Mouse (Mus musculus) induced T-regulatory cell, adult 2 months (primary cell): ENCODE results near the gene Gpr84.

ENCODE experiments used
- DNase-seq: peaks from one replicate; pipeline ENCODE4 v3.0.0-alpha.2; 2012; ENCODE audit warnings: low read depth

Gpr84 gene

GRCm38 (mm10) chr15:103310365-103310910 lies at the start of gene Gpr84:
Gene Gpr84, minus strand, starts transcription at chr15:103310612.
- no peak for DNase-seq

GRCm38 (mm10) chr15:103359869-103360602 lies 49.6 kb upstream of the Gpr84 start:
- DNase-seq: no peak

- no peak for DNase-seq
Measured at GRCm38 (mm10) chr15:103359122-103359510, 48.7 kb upstream of the Gpr84 start.

GRCm38 (mm10) chr15:103358278-103359121 lies 48.1 kb upstream of the Gpr84 start:
- no peak for DNase-seq

- DNase-seq: no peak
Measured at GRCm38 (mm10) chr15:103357817-103358216, 47.4 kb upstream of the Gpr84 start.

GRCm38 (mm10) chr15:103356130-103356529 lies 45.7 kb upstream of the Gpr84 start:
- DNase-seq: no peak

GRCm38 (mm10) chr15:103355420-103355819 lies 45.0 kb upstream of the Gpr84 start:
- DNase-seq: no peak

- DNase-seq: no peak
Measured at GRCm38 (mm10) chr15:103354690-103355089, 44.3 kb upstream of the Gpr84 start.

- DNase-seq: no peak
Measured at GRCm38 (mm10) chr15:103353511-103354256, 43.3 kb upstream of the Gpr84 start.

- DNase-seq: peak; percentile 70
Measured at GRCm38 (mm10) chr15:103352856-103353255, 42.4 kb upstream of the Gpr84 start.

GRCm38 (mm10) chr15:103347275-103347684 lies 36.9 kb upstream of the Gpr84 start:
- DNase-seq: peak; percentile 64

- no peak for DNase-seq
Measured at GRCm38 (mm10) chr15:103345789-103346188, 35.4 kb upstream of the Gpr84 start.

GRCm38 (mm10) chr15:103343556-103343955 lies 33.1 kb upstream of the Gpr84 start:
- no peak for DNase-seq

GRCm38 (mm10) chr15:103343008-103343407 lies 32.6 kb upstream of the Gpr84 start:
- DNase-seq: no peak

GRCm38 (mm10) chr15:103342415-103342814 lies 32.0 kb upstream of the Gpr84 start:
- DNase-seq: peak; percentile 87

- DNase-seq: no peak
Measured at GRCm38 (mm10) chr15:103341547-103341946, 31.1 kb upstream of the Gpr84 start.

GRCm38 (mm10) chr15:103340786-103341185 lies 30.4 kb upstream of the Gpr84 start:
- DNase-seq: peak; percentile 36

GRCm38 (mm10) chr15:103339961-103340337 lies 29.5 kb upstream of the Gpr84 start, which contains the start of gene Zfp385a:
Gene Zfp385a, minus strand, starts transcription at chr15:103340093.
- DNase-seq: peak; percentile 80

GRCm38 (mm10) chr15:103339166-103339960 lies 29.0 kb upstream of the Gpr84 start:
- no peak for DNase-seq

- no peak for DNase-seq
Measured at GRCm38 (mm10) chr15:103338829-103339165, 28.4 kb upstream of the Gpr84 start.

- no peak for DNase-seq
Measured at GRCm38 (mm10) chr15:103336996-103337667, 26.7 kb upstream of the Gpr84 start.
